Mouse (Mus musculus): ENCODE data around the gene Tm9sf4. TPM values are rescaled to one million over a fixed set of nuclear protein-coding genes. Genes with fewer than 3 reads are reported as not detected.
A peak's percentile ranks its signal among the peaks of the same experiment; 100 is the strongest.

Tm9sf4 gene
- polyA plus RNA-seq, 1 experiment = 22.0 TPM

DNA sequence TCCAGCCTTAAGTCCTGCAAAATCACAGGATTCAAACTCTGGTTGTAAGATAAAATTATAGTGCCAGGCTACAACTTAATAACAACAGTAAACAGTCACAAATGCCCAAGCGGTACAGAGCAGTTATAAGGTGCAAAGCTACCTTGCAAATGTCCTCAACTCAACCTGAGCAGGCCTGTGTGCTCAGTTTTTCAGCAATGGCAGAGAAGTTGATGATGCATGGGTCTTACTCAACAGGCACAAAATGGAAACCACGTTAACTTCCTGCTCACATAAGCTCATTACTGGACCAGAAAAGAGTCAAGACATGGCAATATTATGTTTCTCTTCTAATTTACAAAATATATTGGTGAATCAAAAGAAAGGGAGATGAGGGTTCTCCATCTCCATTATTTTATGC, 61.5 kb downstream of the Tm9sf4 start:
- TF ChIP-seq GATA1 (IDR thresholded peaks at IDR 0.05; ENCODE audit: low read length) = no peak

DNA sequence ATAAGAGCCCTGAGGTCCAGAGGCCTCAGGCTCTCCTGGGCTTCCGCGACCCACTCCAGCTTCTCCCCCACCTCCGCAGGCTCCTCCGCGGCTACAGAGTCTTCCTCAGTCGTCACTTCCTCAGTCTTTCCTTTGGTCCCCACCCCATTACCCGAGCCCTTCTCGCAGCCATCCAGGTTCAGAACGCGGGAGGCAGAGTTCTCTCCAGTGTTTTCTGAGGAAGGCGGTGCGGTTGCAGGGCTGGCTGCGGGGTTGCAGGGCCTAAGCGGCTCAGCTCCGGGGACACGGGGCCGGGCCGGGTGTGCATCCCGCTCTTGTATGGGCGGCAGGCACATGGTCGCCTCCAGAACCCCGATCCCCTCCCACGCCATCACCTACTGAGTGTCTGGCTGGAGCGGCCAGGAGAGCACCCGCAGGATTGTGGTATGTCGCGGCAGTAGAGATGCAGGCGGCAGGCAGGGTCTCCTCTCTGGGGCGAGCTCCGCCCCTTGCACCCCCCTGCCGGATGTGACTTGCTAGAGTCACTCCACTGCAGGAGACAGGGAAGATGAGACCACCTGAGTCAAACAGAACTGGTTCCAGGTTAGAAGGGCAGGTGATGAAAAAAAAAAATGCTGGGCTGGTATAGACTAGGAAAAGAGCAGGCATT, 64.0 kb downstream of the Tm9sf4 start, which contains the start of gene Tspyl3:
Tspyl3 (minus strand) TSS at position 496 of the 649 bp plus-strand sequence.
- no peak for TF ChIP-seq GATA1 (IDR thresholded peaks at IDR 0.05; ENCODE audit: low read length)

DNA sequence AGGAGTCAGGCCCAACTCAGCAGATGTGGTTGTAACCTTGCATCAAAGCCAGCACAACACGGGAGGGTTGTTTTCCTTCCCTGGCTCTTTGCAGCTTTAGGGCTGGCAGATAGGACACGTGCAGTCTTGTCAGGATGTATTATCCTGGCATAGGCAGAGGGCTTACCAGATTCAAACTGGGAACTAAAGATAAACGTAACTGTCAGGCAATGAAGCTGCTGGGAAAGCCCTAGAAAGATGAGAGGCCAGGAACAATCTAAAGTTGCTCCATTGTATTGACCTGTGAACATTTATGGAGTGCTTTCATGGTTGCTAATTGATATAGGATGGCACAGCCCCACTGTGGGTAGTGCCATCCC, 64.5 kb downstream of the Tm9sf4 start:
- peak; percentile 27 for TF ChIP-seq GATA1 (IDR thresholded peaks at IDR 0.05; ENCODE audit: low read length)

DNA sequence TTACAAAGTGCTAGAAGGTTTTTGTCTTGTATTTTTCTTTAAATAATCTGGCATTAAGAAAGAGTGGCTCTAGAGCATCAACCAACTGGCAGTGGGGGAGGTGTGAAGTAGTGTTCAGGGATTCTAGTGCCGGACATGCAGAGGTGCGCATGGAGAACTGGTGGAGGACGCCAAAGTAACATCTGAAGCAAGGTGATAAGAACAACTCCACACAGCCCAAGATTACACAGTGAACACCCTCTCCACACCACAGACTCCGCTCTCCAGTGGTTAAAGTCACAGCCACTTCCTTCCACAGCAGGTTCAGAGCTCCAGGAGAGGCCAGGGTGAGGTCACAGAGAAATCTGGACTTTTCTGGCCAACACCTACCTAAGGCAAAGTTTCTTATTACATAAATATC, 66.9 kb downstream of the Tm9sf4 start:
- peak; percentile 48 for TF ChIP-seq GATA1 (IDR thresholded peaks at IDR 0.05; ENCODE audit: low read length)

DNA sequence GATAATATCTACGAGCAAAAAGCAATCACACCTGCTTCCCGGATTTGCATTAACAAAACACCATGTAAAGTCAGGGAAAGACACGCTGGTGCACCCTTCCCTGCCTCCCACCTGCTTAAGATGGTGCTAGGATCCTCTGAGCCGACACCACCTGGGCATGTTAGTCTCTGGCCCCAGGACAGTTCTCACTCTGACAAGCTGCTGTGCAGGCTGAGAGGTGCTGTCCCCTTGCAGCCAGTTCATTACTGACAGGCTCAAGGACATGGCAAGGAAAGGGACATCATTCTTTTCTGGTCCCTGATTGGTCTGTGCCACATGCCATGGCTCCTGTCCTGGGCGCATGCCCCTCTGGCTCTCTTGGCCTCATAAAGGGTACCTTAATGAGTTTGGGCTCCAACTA, 67.4 kb downstream of the Tm9sf4 start:
- no peak for TF ChIP-seq GATA1 (IDR thresholded peaks at IDR 0.05; ENCODE audit: low read length)

DNA sequence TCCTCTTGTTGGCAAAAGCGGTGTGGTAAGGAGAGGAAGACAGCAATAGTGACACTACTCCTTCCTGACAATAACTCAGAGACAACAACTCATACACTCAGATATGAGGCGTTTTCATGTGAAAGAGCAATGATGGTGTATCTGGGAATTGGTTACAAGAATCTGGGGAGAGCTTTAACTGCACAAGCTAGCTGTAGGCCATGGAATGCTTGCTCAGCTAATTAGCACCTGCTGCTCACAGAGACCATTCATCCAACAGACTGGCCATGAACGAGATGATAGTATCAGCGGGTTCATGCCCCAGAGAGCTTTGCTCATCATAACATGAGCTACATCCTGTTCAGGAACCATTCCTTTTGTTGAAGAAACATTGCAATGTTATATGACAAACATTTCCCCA, 76.1 kb downstream of the Tm9sf4 start:
- no peak for TF ChIP-seq GATA1 (IDR thresholded peaks at IDR 0.05; ENCODE audit: low read length)

DNA sequence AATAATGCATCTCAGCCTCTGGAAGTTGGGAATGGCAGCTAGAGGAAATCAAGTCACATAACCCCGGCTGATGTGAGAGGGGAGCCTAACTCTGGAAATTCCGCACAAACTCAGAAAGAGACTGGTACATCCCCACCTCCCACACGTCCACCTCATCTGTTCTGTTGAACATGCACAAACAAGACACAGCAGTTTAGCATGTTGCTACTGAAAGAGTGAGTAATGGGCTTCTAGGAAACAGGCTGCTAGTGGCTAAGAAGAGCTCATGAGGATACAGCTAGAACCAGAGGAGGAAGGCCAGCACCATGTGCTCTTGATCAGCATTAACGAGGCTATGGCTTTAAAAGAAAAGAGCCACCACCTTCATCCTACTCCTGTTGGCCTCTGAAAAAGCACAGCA, 76.8 kb downstream of the Tm9sf4 start:
- TF ChIP-seq GATA1 (IDR thresholded peaks at IDR 0.05; ENCODE audit: low read length) = no peak

DNA sequence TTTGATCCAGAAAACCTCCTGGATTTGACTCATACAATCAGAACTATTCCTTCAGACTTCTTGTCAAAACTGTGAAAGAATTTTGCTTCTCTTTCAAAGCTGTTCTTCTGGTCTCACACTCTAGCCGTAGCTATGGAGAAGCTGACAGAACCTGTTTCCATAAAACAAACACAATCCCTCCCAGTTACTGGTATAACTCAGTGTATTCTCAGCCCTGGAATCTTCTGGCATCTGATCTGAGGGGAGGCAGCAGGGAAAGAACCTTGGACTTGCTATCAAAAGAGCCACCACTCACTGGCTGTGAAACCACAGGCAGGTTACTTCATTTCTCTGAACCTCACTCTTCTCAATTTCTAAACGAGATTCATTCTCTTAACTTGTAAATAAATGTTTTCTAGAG, 77.3 kb downstream of the Tm9sf4 start:
- TF ChIP-seq GATA1 (IDR thresholded peaks at IDR 0.05; ENCODE audit: low read length) = no peak

DNA sequence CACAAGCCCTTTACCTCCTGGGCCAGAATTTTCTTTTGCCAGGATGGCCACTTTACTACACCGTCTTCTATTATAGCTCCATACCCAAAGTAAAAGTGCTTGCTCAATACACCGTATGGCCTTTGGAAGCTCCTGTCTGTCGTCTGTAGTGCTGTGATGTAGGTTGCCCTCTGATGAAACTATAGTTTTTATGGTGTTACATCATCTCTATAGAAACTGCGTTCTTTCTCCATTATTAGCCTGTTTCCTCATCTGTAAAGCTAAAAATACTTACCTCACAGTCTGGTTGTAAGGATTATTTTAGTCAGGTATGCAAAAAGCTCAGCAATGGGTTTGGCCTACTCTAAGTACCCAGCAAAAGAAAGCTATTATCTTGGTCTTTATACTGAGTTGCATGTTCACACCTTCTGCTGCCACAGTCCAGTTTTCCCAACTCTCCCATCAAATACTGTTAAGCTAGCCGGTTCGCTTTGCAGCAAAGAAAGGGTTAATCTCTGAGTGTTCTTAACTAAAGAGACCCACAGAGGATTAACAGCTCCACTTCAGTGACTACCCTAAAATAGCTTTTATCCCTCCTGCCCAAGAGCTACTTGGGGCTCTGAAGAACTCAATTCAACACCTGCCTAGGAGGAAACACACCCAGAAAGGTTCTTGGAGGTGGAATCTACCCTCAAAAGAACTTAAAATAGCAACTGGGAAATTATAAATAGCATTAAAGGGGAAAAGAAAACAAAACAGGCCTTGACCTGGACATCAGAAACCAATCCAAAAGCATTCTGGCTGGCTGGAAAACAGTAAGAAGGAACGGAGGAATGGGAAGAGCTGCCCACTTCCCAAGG, 78.1 kb downstream of the Tm9sf4 start:
- TF ChIP-seq GATA1 (IDR thresholded peaks at IDR 0.05; ENCODE audit: low read length) = no peak

DNA sequence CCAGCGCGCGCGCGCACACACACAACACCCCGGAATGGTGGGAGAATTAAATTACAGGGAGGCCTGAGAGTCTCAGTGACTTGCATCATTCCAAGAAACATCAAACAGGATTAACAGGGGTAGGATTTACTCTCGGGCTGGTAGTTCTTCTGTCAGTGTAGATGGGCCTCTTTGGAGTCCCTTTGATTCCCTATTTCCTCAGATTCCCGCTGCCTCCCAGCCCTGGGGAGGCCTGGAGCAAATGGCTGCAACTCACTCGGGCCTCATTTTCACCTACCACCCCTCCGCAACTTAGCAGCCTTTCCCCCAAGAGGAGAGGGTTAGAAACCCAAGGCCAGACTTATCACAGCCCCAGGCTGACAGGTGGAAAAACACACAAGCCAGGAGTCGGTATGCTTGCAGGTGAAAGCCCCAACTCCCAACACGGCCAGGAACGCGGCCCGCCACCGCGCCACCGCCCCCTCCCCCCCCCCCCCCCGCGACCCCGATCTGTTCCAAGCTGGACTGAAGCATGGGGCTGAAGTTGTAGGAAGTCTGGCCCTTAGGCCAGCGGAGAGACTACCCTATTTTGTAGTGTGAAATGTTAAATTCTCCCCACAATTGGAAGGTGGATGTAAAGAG, 78.9 kb downstream of the Tm9sf4 start:
- TF ChIP-seq GATA1 (IDR thresholded peaks at IDR 0.05; ENCODE audit: low read length) = no peak

DNA sequence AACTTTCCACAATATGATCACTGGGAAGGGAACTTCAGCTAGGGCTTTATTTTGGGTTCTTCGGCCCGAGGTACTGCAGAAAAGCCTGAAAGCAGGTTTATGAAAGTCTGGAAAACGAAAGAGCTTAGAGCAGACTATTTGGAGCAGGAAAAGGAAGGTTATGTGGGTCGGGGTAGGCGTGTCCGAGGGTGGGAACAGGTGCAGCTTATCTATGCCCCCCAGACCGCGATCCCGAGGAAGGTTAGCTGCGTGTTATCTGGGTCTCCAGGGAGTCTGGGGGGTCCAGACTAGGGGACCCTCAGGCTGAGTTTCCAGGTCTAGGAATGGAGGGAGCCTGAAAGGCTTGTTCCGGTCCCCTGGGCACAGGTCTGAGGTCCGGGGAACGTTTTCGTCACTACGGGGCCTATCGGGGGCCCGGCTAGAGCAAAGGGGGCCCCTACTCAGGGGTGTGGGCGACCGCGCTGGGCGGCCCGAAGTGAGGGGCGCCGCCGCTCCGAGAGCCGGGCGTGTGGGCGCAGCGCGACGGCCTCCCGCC, 79.7 kb downstream of the Tm9sf4 start:
- TF ChIP-seq GATA1 (IDR thresholded peaks at IDR 0.05; ENCODE audit: low read length) = no peak

DNA sequence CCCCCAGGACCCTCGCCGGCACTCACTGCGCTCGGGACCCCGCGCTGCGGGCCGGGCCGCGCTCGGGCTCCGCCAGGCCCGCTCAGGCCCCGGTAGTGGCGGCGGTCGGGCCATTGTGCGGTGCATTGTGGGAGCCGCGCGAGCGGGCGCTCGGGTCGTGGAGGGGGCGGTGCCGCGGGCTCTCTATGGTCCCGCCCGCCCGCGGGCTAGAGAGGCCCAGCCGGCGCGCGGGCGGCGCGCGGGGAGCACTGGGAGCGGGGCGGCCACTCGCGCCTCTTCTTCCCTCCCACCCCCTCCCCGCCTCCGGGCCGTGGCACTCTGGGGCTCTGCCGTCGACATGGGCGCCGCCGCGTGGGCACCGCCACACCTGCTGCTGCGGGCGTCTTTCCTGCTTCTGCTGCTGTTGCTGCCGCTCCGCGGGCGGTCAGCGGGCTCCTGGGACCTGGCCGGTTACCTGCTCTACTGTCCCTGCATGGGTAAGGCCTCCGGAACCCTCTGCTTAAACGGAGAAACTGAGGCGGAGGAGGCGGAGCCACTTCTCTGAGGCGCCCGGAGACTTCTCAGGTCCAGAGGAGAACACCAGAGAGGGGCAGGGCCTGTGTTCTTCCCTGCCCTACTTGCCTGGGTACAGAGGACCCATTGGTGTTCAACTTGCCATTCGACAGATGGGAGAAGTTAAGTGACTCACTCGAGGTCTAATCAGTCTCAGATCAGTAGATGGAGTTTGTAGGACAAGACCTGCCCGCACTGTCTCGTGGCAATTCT, 80.3 kb downstream of the Tm9sf4 start, which contains the start of the genes Plagl2 and Pofut1:
Plagl2 (minus strand) TSS at position 177 of the 765 bp plus-strand sequence.
Pofut1 (plus strand) TSS at position 284 of the 765 bp plus-strand sequence.
- no peak for TF ChIP-seq GATA1 (IDR thresholded peaks at IDR 0.05; ENCODE audit: low read length)

DNA sequence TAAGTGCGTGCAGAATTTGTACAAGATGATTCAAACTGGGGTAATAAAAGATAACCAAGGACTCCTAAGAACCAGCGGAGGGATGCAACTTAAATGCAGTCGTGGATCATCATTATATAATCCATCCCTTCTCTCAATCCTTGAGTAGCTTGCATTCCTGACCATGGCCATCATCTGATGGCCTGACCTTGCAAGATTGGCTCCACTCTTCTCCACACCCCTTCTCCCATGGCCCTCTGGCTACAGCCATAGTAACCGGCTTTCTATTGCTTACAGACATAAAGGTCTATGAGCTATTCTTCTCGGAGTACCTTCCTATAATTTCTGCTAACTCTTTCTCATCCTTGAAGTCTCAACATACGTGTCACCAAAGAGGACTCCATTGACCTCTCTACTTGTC, 81.1 kb downstream of the Tm9sf4 start:
- no peak for TF ChIP-seq GATA1 (IDR thresholded peaks at IDR 0.05; ENCODE audit: low read length)

DNA sequence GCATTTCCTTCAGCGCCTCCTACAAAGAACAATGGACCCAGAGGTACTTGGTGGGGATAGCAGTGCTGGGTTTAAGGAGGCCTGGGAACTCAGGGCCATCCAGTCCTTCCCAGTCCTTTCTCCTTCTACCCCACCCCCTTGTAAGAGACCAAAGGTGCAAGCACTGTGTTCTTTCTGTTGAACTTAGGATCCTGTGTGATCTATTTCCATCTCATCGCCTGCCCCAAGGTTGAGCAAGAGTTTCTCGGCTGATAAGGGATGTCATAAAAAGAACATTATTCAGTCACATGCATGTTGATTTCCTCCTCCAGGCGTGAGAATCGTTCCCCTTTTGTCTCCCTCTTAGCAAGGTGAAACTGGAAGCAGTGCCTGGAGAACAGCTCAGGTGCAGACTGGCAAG, 88.6 kb downstream of the Tm9sf4 start:
- no peak for TF ChIP-seq GATA1 (IDR thresholded peaks at IDR 0.05; ENCODE audit: low read length)

DNA sequence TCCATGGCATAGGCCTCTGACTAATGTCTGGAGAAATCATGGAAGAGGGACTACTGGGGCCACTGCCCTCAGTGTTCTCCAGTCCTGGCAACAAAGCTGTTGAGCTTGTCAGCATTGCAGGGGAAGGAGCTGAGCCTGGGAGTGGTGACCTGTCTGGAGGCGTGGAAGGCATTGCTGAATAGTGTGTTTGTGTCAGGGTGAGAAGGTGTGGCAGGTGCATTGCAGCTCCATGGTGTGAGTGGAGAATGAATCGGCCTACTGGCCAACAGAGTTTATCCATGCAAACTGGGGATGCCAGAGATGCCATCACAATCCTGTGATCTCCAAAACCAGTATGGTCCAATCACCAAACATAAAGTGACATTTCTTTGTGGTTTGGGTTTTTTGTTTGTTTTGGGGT, 95.5 kb downstream of the Tm9sf4 start:
- no peak for TF ChIP-seq GATA1 (IDR thresholded peaks at IDR 0.05; ENCODE audit: low read length)
